Mouse (Mus musculus): ENCODE measurements around the gene Msrb3.

Msrb3 gene

GRCm38 (mm10) chr10:120861674-120862073 is 37.2 kb downstream of the Msrb3 start:
- no peak for DNase-seq (ENCODE audit: low spot score in 2 of 2)

- no peak for DNase-seq (ENCODE audit: low spot score in 2 of 2)
Observed at GRCm38 (mm10) chr10:120861194-120861593, 37.7 kb downstream of the Msrb3 start.

DNA sequence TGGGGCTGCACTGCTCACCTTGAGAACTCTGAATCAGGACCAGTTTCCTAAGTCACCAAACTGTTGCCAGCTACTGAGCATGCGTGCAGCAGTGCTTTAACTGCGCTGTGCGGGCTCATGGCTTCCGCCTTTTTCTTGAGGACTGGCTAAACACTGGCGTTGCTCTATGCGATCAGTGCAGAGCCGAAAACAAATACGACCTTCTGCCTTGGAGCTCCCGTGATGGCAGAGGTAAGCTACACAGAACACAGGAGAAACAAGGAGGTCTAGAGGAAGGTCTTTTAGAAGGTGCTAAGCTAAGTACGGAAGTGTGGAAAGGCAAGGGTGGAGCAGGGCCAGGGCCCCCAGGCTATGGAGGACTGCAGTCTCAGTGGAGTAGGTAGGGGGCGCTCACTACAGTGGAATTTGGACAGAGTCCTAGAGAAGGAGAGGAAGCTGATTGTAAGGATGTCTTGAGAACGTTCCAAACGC is 41.3 kb downstream of the Msrb3 start:
- no peak for DNase-seq (ENCODE audit: low spot score in 2 of 2)

DNA sequence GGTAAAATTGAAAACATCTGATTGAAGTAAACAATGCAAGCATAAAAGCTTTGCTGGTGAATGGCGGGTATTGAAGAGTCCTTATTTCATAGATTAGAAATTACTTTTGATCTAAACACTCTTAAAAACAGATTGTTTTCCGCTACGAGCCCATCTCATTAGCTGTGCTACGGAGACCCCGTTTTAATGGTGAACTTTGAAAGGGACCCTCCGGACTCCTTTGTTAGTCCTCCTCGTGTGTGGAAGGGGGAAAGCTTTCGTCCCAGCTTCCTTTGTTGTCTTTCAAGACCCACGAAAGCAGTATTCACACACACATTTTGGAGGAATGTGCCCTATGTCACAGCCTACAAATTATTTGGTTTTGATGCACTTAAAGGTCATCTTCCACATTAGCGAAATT is 44.6 kb downstream of the Msrb3 start:
- no peak for DNase-seq (ENCODE audit: low spot score in 2 of 2)

DNA sequence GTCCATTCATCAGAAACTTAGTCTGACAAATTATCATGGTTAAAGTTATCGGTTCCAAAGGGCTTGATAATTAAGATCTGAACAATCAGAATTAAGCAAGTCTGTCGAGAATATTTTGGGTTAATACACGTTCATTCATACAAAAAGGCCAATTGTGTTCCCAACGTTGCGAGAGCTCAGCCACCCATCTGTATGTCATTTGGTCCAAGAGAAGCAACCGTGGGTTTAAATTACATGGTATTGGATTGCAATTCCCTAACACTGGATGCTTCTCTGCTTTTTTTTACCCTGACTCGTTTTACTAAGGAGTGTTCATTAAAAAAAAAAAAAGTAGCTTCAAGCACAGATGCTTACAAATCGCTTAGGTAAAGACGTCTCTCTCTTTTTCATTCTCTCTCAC is 45.1 kb downstream of the Msrb3 start:
- no peak for DNase-seq (ENCODE audit: low spot score in 2 of 2)

GRCm38 (mm10) chr10:120851196-120851781 is 47.6 kb downstream of the Msrb3 start:
- no peak for DNase-seq (ENCODE audit: low spot score in 2 of 2)

DNA sequence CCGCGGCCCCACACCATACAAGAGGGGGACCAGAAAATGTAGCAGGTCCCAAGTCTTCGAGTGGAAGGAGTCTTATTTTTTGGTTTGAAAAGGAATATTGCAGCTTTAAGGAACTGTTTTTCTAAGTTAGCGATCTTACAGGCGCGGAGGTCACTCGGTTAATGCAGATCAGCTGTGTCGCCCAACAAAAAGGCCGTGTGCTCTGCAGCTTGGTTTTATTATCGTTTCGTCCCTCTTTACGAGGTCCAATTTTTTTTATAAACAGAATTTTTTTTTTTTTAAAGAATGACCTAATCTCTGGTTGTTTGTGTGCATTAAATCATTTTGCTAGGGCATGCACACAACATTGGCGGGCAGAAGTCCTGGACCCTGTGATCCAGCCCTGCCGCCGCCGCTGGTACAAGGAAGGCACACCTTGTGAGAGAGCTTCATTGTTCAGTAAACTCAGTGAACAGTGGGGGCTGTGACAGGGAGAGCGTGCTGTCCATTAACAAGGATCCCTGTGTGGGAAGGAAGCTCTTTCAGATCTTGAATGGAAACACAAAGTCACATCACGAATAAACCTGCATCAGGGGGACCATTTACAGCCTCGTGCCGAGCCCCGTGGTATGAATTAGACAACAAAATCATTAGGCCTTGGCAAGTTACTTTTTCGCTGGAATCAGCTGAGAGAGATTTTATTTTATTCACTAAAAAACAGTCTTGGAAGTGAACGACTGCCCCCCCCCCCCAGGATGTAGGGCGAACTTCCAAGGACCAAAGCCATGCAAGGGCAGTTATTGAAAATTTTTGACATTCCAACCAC is 48.3 kb downstream of the Msrb3 start:
- DNase-seq (ENCODE audit: low spot score in 2 of 2): no peak

GRCm38 (mm10) chr10:120848677-120849076 is 50.2 kb downstream of the Msrb3 start:
- DNase-seq (ENCODE audit: low spot score in 2 of 2): no peak

DNA sequence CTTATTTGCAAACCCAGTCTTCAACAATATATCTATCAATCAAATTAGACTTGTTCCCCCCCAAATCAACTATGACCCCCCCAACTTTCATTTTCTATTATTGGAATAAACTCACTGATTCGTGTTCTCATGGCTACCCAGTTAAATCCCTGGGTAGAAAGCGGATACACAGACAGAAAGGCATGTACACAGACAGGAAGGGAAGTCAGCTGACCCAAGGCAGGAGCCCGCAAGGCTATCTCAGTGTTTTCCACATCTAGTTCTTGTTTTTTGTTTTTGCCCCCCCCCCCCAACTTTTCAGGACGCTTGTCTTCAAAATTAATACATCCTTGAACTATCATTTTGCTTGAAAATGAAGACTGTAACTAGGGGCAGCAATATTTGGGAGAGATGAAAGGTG is 51.1 kb downstream of the Msrb3 start:
- DNase-seq (ENCODE audit: low spot score in 2 of 2): no peak

GRCm38 (mm10) chr10:120839966-120840365 is 58.9 kb downstream of the Msrb3 start:
- no peak for DNase-seq (ENCODE audit: low spot score in 2 of 2)

DNA sequence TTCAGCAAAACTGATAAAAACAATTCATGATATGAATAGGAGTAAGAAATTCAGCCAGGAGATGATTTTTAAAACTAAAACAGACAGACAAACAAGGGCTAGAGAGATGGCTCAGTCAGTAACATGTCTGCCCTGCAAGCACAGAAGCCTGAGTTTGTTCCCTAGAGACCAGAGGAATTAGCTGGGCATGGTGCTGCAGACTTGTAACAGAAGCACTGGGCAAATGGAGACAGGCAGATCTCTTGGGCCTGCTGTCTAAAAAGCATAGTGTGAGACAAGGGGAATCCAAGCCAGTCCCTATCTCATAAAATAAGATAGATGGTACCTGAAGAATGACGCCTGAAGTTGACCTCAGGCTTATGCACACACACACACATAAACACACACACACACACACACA is 64.4 kb downstream of the Msrb3 start:
- DNase-seq (ENCODE audit: low spot score in 2 of 2): no peak

DNA sequence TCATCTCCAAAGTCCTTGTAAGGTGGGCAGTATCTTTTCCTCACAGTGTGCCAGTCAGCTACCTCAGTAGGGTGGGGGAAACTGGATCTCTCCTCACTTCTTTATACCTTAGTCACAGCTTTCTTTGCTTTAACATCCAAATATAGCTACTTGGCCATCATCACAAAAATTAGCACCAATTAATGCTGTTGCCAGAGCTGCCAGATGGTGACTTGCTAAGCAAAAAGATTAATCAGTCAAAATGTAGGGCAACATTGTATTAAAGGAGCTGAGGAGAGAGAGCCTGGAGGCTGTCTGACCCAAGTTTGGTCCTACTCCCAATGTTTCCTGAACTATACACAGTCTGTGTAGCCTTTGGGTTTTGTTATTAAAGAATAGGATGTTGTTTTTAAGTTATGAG is 65.1 kb downstream of the Msrb3 start:
- no peak for DNase-seq (ENCODE audit: low spot score in 2 of 2)

DNA sequence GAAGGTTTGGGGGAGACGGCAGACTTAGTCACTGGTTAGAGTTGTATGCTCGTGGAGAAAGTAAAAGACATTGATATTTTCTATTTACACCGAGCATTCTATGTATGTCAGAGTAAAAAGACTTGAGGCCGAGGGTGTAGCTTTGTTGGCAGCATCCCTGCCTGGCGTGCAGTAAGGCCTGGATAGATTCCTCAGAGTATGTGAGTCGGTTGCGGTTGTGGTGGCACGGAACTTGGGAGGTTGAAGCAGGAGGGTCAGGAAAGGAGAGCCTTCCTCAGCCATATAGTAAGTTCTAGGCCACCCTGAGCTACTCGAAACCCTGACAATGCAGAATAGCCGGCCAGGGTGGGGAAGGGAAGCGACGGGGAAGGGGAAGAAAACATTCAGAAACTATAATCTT is 71.1 kb downstream of the Msrb3 start:
- DNase-seq (ENCODE audit: low spot score in 2 of 2): no peak

- DNase-seq (ENCODE audit: low spot score in 2 of 2): no peak
Observed at GRCm38 (mm10) chr10:120826795-120827669, 71.9 kb downstream of the Msrb3 start.

- DNase-seq (ENCODE audit: low spot score in 2 of 2): no peak
Observed at GRCm38 (mm10) chr10:120826381-120826780, 72.5 kb downstream of the Msrb3 start.

GRCm38 (mm10) chr10:120825594-120825993 is 73.3 kb downstream of the Msrb3 start:
- no peak for DNase-seq (ENCODE audit: low spot score in 2 of 2)

DNA sequence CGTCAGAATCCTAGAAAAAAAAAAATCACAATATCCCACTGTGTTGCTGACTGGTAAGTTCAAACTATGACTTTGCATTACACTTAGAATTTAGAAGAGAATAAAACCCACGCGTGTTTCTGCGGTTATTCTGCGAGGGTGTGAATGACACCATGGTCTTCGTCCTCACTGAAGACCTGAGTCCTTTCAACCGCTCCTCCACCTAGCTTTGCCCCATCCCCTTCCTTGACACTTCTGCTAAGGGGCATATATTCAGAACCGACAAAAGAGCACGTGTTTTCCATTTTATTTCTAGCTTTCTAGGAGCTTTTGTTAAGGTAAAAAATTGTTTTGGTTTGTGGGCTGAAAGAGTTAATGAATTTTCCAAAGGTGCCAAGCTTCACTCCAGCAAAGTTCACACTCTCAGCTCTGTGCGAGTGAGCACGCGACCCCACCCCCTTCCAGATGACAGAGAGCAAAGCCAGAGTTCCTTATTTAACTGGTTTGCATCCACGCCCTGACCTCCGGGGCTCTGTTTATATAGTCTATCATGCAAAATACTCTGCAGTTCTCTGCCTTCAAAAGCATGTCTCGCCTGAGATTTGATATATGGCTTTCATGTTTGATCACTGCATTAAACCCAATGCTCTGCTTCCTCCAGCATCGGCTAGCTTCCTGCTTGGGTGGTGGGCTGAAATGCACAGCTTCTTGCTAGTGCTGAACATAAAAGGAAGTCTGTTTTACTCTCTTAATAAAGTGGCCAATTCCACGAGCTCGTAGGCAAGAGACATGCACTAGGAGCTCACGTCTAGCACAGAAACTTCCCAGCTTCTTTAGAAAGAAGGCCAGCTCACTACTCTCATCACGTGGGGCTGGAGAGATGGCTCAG is 77.2 kb downstream of the Msrb3 start:
- no peak for DNase-seq (ENCODE audit: low spot score in 2 of 2)

DNA sequence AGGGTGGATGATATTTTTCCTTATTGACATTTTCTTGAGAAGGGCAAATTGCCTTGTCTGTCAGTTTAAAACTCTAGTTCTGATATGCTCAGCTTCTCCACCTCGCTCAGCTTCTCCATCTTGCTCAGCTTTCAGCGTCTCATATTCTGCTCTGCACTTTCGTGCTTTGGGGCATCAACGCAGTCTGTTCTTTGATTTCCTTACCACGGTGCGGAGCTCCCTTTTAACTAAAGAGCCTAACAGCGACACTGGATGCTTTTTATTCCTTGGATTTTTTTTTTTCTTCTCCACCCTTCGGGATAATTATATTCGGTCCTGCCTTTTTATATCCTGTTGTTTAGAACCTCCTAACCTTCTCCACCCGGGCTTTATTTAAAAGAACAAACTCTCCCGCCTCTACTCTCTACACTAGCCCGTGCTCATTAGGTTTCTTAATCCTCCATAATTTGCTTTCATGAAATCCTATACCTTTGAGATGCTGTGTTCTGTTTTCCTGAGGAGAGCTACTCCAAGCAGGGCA is 78.1 kb downstream of the Msrb3 start:
- DNase-seq (ENCODE audit: low spot score in 2 of 2): no peak

- DNase-seq (ENCODE audit: low spot score in 2 of 2): no peak
Observed at GRCm38 (mm10) chr10:120815290-120815689, 83.6 kb downstream of the Msrb3 start.

GRCm38 (mm10) chr10:120811796-120812443 is 87.0 kb downstream of the Msrb3 start:
- no peak for DNase-seq (ENCODE audit: low spot score in 2 of 2)

All from frontal cortex, postnatal 25 days (tissue).